Mouse (Mus musculus) ES-E14 (cell line): ENCODE data around the gene Tmem135. TPM values are rescaled to one million over a fixed set of nuclear protein-coding genes. Genes with fewer than 3 reads are reported as not detected.

ENCODE experiments used
- DNase-seq: peaks from one replicate; pipeline ENCODE4 v3.0.0-alpha.2; 2013; ENCODE audit warnings: low read depth, low spot score
- H3K27ac ChIP-seq: 2 replicates; pipeline ENCODE4 v1.5.1; 2012; ENCODE audit warnings: low read depth, mild to moderate bottlenecking, low read length, moderate library complexity, mixed read lengths; ENCODE audit not compliant: poor library complexity, insufficient read depth, severe bottlenecking
- H3K36me3 ChIP-seq: 2 replicates; pipeline ENCODE4 v1.6.1; 2012; ENCODE audit warnings: mild to moderate bottlenecking, low read length, moderate library complexity, mixed read lengths; ENCODE audit not compliant: control insufficient read depth, poor library complexity, insufficient read depth, severe bottlenecking
- H3K4me1 ChIP-seq, 2 experiments: fragments of 150-350 bp in 1 of 2; sonication (generic) in 1 of 2; 2 replicates each; pipeline ENCODE4 v1.6.1; 2012; ENCODE audit warnings: low read length in 2 of 2, mild to moderate bottlenecking in 1 of 2, mixed read lengths in 1 of 2; ENCODE audit not compliant: control insufficient read depth in 2 of 2, insufficient read depth in 2 of 2, poor library complexity in 1 of 2
- H3K4me3 ChIP-seq, 2 experiments: fragments of 150-350 bp in 1 of 2; sonication (generic) in 1 of 2; 2 replicates each; pipeline ENCODE4 v1.5.1; 2012; ENCODE audit warnings: low read length in 2 of 2, low read depth in 1 of 2, mild to moderate bottlenecking in 1 of 2, mixed read lengths in 1 of 2; ENCODE audit not compliant: insufficient read depth in 1 of 2, poor library complexity in 1 of 2, severe bottlenecking in 1 of 2
- H3K9ac ChIP-seq: 2 replicates; pipeline ENCODE4 v1.6.1; 2012; ENCODE audit warnings: low read depth, mild to moderate bottlenecking, low read length, mixed read lengths; ENCODE audit not compliant: poor library complexity, insufficient read depth, severe bottlenecking
- H3K9me3 ChIP-seq: fragments of 150-350 bp; sonication (generic); 2 replicates; pipeline ENCODE4 v1.6.1; 2012; ENCODE audit warnings: low read depth, mild to moderate bottlenecking, low read length; ENCODE audit not compliant: control insufficient read depth, insufficient read depth
- CHD2 ChIP-seq: IDR thresholded peaks from 2 replicates; pipeline ENCODE4 v1.6.1; 2014; ENCODE audit warnings: mild to moderate bottlenecking, low read depth, low read length, inconsistent platforms
- HCFC1 ChIP-seq: IDR thresholded peaks from 2 replicates; pipeline ENCODE4 v1.6.1; 2012; ENCODE audit warnings: low read length, inconsistent platforms, borderline replicate concordance; ENCODE audit not compliant: insufficient read depth
- MAFK ChIP-seq: IDR thresholded peaks from 2 replicates; pipeline ENCODE4 v1.6.1; 2014; ENCODE audit warnings: mild to moderate bottlenecking, low read depth, low read length, inconsistent platforms; ENCODE audit not compliant: insufficient read depth
- ZC3H11A ChIP-seq: IDR thresholded peaks from 2 replicates; pipeline ENCODE4 v1.6.1; 2012; ENCODE audit warnings: low read depth, mild to moderate bottlenecking, inconsistent platforms, low read length, borderline replicate concordance
- ZNF384 ChIP-seq: IDR thresholded peaks from 2 replicates; pipeline ENCODE4 v1.6.1; 2012; ENCODE audit warnings: low read depth, low read length, inconsistent platforms
- in situ Hi-C, 2 experiments: fragments of 600-800 bp; cut with MboI; formaldehyde crosslinking; loops; one replicate each; pipeline ENCODE4 v1.15.1; 2025; ENCODE audit warnings: low sequenced_read_pairs in 2 of 2, inconsistent platforms in 1 of 2; ENCODE audit not compliant: unreplicated experiment in 2 of 2
- total RNA-seq: library from RNA; depleted of rRNA; stranded (reverse); fragments of 300-350 nt; gene quantifications from 2 replicates; pipeline ENCODE4 v1.2.3, GENCODE M21; 2012

Gene Tmem135
- total RNA-seq, 1 experiment: 19.0 TPM

DNA sequence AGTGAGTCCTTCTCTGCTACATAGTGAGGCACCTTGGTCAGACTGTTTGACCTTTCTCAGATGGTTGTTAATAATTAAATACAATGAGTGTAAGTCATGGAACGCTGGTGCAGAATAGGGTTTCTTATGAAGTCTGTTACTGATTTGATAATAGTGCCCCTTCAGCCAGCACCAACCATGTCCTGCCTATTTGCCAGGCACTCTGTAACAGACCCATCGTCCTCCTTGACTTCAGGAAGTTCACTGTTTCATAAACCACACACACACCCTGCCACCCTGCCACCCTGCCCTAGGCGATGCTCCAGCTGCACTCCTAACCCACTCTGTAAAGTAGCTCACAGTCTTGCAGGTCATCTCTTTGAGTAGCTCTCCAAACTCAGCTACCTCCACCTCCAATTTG, 2.1 kb downstream of the Tmem135 start:
- no peak for TF ChIP-seq HCFC1
- TF ChIP-seq CHD2: no peak
- no peak for TF ChIP-seq ZC3H11A
- TF ChIP-seq MAFK: no peak
- no peak for TF ChIP-seq ZNF384
- DNase-seq: no peak
- H3K9ac ChIP-seq: no peak overlapping the region
- H3K27ac ChIP-seq: no peak overlapping the region
- no peak overlapping the region for H3K4me3 ChIP-seq
- in situ Hi-C loops: loop anchor here (10.0 to 25.0 kb wide), 2 partner anchors 237 to 240 kb away; no protein-coding TSS in a partner anchor
- 0 out of 4 replicates have a peak, but pooled peaks cover 0 to 3% of the 10 kb centered on the region in 2 experiments for H3K4me1 ChIP-seq
- no peaks in the 10 kb centered on the region for H3K36me3 ChIP-seq
- no peaks in the 10 kb centered on the region for H3K9me3 ChIP-seq

DNA sequence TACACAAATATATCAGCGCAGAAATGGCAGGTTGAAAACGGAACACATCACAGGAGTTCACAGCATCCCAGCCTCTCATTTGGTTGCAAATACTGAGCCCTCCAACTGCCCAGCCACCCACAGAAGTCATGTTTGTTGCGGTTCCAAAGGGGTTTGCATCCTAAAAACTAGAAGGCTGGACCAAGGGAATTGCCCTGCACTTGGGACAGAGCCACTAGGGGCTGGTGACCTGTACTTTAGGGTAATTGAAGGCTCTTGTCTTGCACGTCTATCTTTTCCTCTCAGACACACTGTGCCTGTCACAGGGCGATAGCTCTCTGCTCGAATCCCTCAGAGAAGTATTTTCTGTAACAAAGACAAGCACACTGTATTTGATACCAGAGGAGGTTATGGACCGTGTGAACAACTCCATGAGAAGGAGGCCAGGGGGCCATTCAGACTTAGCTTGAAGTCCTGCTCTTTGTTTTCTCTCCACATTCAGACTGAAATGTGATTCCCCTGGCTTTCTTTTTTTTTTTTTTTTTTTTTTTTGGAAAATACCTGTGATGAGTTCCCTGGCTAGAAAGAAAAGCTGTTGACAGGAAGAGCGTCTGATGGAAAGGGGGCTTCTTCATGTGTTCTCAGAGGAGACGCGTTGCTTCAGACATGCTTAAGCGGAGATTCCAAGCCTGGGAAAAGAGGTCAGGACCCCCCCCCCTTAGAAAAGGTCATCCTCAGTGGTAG, 2.7 kb downstream of the Tmem135 start:
- TF ChIP-seq ZC3H11A (no peak), ZNF384 (peak; percentile 62; the same call in 1 of the 2 replicates)
- no peak for DNase-seq
- Histone ChIP-seq H3K9ac (no peak overlapping the region), H3K4me3 (no peak overlapping the region), H3K36me3 (no peaks in the 10 kb centered on the region), H3K4me1 (0 out of 4 replicates have a peak, but pooled peaks cover 0 to 3% of the 10 kb centered on the region in 2 experiments), H3K9me3 (no peaks in the 10 kb centered on the region), H3K27ac (no peak overlapping the region)
- in situ Hi-C loops: loop anchor here (10.0 to 25.0 kb wide), 2 partner anchors 236 to 239 kb away; no protein-coding TSS in a partner anchor

DNA sequence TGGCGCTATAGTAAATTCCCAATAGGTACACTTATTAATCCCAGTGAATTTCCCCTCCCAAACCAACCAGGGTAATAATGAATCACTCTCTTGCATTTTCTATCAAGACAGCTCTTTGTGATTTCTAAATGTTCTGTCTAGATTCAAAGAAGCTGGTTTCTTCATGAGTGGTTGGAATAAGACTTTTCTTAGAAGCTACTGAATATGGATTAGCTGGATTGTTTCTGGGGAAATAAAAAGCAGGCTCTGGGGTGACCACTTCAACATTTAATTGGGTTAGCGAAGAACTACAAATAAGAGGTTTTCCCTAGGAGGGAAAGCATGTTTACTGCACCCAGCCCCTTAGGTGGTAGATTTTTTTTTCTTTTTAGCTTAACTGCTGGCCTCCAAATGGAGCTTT, 3.3 kb downstream of the Tmem135 start:
- DNase-seq: no peak
- Histone ChIP-seq H3K27ac (no peak overlapping the region), H3K4me1 (0 out of 4 replicates have a peak, but pooled peaks cover 0 to 3% of the 10 kb centered on the region in 2 experiments), H3K4me3 (no peak overlapping the region), H3K9ac (no peak overlapping the region), H3K9me3 (no peaks in the 10 kb centered on the region), H3K36me3 (no peaks in the 10 kb centered on the region)
- in situ Hi-C loops: loop anchor here (10.0 to 25.0 kb wide), 2 partner anchors 236 to 238 kb away; no protein-coding TSS in a partner anchor
- TF ChIP-seq HCFC1: no peak
- TF ChIP-seq ZNF384: no peak
- no peak for TF ChIP-seq CHD2
- TF ChIP-seq ZC3H11A: no peak
- no peak for TF ChIP-seq MAFK

GRCm38 (mm10) chr7:89397837-89398534, 6.0 kb downstream of the Tmem135 start:
- TF ChIP-seq ZC3H11A: no peak

More at GRCm38 (mm10) chr7:89397837-89398534, 6.0 kb downstream of the Tmem135 start:
- no peak overlapping the region for H3K4me3 ChIP-seq
- H3K9me3 ChIP-seq: no peaks in the 10 kb centered on the region
- H3K9ac ChIP-seq: no peak overlapping the region
- 0 out of 4 replicates have a peak, but pooled peaks cover 0 to 3% of the 10 kb centered on the region in 2 experiments for H3K4me1 ChIP-seq
- no peaks in the 10 kb centered on the region for H3K36me3 ChIP-seq
- in situ Hi-C loops: no loop called here
- no peak for DNase-seq
- no peak overlapping the region for H3K27ac ChIP-seq
